Mouse (Mus musculus) retina, adult 2 months (tissue): ENCODE data around the gene Cdh16.
A peak's percentile ranks its signal among the peaks of the same experiment; 100 is the strongest.
"Not testable (repeated sequence)": the region's sequence is repeated elsewhere in the genome, so short reads cannot be mapped to it uniquely, and the experiment has no call there.

Source experiments
- DNase-seq: peaks from one replicate; pipeline ENCODE4 v3.0.0-alpha.2; 2012; ENCODE audit warnings: low read depth, low spot score

Cdh16 gene

DNA sequence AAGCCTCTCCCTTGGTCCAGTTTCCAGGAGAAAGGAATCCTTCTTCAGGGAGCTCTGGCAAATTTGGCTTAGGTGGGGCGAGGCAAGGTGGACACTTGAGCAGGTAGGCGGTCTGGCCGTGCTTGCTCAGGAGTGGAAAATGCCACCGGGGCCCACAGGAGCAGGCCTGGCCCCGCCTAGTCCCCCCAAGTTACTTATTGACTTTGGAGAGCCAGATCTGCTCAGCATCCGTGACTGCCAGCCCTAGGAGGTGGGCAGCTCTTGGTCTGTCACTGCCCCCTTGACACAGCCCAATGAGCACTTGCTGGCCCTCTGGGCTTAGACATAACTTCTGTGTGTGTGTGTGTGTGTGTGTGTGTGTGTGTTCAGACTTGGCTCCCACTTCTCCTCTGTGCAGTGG is at the start of gene Cdh16:
TSS of gene Cdh16 (minus strand) at position 236 of the 400 bp plus-strand sequence.
- no peak for DNase-seq

DNA sequence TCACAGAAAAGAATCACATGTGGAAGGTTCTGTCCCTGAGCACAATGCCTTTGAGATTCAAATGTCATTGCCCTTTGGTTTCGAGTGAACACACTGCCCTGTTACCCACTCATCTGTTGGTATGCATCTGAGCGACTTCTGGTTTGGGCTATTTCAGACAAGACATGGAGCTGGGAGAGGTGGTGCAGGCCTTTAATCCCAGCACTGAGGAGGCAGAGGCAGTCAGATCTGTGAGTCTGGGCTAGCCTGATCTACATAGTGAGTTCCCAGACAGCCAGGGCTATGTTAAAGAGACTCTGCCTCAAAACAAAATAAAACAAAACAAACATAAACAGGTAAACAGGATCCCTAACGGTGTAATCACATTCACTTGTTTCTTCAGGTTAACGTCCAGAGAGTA is 31.4 kb upstream of the Cdh16 start:
- no peak for DNase-seq

DNA sequence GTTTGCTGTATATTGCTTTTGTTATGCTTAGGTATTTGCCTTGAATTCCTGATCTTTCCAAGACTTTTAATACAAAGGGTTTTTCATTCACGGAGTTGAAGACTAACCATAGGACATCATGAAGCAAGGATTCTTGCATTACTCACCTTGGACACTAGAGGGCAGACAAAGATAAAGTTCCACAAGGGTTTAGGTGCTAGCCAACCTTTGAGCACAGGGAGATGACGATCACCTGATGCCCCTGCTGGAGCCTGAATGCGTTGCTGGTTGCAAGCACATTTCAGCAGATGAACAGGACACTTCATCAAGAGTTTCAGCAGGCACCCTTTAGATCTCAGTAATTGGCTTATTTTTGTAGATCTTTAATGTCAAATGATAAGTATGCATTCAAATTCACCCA is 30.8 kb upstream of the Cdh16 start:
- peak; percentile 74 for DNase-seq

DNA sequence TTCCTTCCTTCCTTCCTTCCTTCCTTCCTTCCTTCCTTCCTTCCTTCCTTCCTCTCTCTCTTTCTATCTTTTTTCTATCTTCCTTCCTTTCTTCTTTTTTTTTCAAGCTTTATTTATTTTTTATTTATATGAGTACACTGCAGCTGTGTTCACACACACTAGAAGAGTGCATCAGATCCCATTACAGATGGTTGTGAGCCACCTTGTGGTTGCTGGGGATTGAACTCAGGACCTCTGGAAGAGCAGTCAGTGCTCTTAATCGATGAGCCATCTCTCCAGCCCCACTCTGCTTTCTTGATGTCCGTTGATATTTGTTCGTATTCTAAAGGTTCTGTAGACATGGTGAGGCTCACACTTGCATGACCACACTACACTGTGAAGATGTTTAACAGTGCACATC is 20.0 kb upstream of the Cdh16 start:
- not testable (repeated sequence) for DNase-seq

DNA sequence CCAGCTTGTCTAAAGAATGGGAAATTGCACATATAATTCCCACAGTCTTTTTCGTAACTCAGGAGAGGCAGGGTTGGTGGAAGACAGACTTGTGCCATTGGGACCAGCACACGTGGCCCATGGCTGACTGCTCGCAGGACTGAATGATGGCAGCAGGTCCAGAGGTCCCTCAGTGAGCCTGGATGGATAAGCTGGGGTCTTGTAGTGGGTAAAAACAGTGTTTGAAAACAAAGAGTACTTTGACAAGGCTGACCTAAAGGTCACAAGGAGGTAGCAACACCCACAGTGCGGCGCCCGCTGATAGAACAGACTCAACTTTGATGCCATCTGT is 18.1 kb upstream of the Cdh16 start:
- DNase-seq = no peak

DNA sequence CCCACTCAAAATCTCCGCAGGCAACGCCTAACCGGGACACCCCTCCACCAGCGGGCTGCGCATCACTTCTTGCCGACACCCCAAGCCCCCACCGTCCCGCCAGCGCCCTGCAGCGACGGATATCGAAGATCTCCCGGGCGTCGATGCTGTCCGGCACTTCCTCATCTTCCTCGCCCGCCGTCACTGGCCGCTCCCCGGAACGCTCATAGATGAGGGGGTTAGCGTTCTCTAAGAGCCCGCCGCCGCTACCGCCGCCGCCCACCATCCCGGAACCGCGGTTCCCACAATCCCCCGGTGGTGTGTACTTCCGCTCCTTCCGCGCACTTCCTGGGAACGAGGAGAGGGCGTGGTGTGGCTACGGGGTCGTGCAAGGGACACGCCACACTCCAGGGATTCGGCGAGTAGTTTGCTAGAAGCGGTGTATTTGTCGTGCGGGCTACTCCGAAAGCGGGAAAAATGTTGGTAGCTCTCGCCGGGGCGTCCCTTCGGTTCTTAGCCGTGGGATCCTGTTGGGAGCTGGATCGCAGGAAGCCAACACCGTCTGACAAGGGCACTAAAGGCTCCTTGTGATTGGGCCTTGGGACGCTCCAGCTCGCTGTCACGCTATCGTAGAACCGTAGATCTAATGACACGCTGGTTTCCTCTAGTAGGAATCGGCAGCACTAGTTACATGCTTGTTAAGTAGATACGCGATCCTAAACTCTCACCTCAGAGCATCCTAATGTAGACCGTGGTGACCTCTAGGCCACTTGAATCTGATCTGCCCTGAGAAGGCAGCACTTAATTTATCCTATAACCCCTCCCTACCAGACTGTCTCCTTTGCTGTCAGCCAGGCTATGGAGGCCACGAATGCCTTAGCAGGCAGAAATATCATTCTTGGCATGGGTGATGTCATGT is 17.5 kb upstream of the Cdh16 start, which contains the start of gene Ciao2b:
TSS of gene Ciao2b (minus strand) at position 540 of the 898 bp plus-strand sequence.
- peak; percentile 73 for DNase-seq

DNA sequence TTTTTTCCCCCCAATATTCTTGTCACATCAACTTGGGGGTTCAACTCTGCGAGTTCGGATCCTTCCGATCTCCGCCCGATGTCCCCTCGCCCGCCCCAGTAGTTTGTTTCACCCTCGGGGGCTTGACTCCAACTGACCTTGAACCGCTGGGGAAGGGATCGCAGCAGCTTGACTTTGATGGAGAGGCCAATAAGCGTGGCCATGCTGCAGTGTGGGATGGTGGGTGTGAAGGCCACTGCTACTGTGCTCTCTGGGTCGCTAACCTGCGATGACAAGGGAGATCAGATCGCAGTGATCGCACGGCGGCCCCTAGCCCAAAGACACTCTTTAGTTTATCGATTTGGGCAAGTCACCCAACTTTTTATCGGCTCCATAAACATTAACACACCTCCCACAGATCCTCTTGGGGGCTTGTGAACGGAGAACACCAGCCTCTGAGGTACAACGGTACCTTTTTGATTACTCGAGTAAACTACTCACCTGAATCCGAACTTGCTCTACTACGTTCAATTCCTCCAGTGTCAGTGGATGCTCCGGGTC is 16.7 kb upstream of the Cdh16 start:
- DNase-seq = no peak

DNA sequence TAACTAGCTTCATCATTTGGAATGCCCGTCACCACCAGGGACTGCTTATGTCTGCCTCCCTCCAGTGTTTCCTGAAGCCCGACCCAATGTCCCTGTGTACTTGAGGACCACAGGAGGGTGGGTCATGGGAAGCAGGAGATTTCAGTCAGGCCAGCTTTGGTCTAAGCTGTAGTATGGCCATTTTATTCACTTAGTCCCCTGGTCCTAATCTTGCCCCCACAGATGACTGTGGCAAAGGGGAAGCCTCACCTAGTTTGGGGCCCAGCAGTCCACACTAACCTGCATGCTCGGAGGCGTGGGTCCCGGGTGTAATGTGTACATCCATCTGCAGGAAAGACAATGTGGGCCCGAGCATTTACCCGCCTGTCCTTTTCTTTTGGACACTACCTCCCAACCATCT is 16.0 kb upstream of the Cdh16 start:
- no peak for DNase-seq

DNA sequence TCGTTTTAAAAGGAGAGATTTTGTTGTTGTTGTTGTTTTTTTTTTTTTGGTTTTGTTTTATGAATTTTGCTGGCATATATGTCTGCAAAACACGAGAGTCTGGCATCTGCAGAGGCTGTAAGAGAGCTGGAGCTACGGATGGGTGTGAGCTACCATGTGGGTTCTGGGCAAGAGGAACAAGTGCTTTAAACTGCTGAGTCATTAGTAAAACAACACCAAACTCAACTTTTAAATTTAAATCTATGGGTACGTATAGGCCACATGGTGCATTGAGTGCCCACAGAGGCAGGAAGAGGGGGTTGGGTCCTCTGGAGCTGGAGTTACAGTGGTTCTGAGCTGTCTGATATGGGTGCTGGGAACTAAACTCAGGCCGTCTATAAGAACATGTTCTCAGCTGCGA is 13.8 kb upstream of the Cdh16 start:
- no peak for DNase-seq

DNA sequence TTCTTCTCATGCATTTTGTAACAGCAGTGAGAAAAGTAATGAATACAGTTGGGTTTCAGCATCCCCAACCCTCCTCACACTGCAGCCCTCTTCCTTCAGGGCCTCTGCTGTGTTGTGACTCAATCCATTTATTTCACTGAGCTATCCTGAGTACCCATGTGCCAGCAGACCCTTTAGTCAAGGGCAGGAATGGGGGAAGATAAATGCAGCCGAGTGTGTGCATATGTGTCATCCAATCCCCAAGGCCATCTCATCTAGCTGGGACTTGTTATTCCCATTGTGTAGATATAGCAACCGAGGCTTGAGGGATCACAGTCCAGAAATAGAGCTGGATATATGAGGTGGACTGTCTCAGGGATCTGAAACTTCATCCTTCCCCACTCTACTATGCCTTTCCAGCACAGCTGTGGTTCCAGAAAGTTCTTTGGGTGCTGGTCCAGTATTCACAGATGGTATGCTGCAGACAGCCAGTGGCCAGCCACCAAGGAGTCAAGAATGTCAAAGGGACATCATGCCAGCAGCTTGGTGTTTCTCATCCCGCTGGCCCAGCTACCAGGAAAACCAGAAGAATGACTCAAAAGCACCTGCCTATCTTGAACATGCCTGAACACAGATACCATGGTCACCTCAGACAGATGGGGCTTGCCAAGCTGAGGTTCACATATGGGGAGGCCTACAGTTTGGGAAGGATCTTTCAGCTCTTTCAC is 11.0 kb upstream of the Cdh16 start:
- no peak for DNase-seq

DNA sequence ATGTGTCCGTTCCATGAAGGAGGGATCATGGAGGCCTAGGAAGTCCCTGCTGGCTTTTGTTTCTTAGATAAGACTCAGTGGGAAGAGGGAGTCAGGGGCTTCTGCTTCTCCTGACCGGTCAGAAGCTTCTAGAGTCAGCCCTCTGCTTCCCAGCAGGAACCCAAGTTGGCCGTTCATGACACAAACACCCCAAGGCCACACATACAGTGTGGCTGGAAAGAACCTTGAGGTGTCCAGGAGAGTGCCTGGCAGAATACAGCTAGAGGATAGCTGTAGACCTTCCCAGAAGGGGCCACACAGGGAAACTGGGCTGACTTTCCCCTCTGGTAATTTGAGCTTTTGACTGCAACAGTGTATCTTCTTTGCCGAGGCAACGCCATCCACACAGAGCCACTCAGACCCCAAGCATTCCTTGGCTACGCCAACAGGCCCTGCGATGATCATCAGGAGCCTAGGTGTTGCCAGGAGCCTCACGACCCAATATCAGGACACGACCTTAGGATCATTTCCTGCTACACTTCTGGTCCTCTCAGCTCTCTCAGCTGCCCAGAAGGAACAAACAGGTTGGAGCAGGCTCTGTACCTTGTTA is 9.1 kb upstream of the Cdh16 start:
- DNase-seq = no peak

DNA sequence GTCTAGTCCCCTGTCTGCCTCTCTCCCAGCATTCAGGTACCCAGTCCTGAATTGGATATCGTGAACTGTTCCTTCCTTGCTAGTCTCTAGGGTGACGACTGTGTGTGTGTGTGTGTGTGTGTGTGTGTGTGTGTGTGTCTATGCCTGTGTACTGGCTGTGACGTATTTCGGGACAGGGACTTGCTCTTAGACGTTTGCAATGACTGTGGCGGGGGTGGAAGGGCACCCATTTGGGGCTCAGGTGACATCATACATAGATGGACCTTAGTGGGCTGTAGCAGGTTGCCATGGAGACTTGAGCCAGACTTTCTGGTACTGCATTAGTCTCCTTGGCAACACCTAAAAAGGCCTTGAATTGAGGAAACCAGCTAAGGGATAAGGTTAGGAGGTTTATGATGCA is 8.3 kb upstream of the Cdh16 start:
- DNase-seq = no peak

DNA sequence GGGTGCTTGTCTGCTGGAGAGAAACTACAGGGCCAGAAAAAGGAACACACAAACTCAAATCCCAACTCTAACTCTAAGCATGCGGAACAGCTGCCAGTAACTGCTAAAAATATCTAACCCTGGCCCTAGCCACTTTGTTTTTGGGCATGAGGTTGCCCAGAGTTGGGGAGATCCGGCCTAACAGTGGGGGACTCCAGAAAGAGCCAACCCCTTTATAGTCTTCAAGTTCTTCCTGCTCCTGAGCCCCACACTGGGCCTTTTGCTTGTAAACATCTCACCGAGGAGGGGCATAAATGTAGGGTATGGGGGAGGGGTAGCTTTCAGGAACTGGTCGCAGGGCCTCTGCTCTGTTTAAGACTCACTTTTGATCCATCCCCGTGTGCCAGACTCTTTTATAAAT is 7.8 kb upstream of the Cdh16 start:
- no peak for DNase-seq

DNA sequence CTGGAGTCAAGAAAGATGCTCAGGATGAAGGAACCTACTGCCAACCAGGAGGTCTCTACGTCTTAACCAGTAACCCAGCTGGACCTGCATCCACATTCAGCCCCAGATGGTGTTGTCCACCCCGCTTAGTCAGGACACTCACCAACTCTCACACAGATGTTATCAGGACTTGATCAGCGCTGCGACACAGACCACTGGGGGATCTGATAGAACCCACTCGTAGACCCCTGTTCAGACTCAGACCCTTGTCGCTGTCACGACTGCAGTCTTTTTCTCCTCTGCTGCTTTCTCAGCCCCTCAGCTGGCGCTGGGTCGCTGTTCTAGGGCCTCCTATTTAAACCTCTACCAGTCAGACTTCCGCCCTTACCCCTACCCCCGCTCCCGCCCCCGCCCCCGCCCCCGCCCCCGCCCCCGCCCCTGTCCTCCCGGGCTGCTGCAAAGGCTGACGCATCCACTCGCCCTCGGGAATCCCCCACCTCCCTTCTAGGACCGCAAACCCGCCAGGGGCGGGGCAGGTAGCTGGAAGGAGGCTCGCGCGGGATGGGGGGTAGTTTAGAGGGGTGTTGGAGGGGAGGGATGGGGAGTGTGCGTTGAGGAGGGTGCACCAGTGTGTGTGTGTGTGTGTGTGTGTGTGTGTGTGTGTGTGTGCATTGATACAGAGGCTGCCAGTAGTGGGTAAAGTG is 6.9 kb upstream of the Cdh16 start, which contains the start of gene Rrad:
TSS of gene Rrad (minus strand) at position 347 of the 683 bp plus-strand sequence.
- no peak for DNase-seq

DNA sequence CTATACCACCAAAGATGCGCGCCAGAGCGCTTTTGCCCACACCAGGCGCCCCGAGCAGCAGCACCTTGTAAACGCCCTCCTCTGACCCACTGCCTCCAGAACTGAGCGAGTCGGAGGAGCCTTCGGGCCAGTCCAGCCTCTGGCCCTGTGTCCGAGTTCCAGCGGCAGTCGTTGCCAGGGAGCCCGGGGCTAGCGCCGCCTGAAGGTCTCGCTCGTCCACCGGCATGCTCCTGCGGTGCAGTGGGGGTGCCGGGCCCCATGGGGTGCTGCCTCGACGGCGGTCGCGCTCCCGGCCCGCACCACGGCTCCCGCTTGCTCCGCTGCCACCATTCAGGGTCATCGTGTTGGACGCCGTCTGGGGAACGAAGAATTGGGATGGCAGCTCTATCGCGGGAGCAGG is 6.4 kb upstream of the Cdh16 start:
- no peak for DNase-seq

DNA sequence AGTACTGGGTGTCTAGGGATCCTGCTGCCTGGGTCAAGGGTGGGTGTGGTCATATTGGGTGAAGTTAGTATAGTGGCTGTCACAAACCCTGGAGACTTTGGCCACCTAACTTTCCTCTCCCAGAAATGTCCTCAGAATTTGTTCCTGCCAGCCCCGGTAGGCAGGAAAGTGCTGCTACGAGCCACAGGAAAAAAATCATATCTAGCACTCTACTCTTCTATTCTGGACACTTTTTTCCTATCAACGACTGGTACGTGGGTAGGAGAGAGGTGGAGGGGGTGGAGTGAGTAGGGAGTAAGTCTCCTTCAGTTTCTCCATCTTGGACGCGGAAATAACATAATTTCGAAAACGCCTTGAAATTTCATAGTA is 5.9 kb upstream of the Cdh16 start:
- no peak for DNase-seq

DNA sequence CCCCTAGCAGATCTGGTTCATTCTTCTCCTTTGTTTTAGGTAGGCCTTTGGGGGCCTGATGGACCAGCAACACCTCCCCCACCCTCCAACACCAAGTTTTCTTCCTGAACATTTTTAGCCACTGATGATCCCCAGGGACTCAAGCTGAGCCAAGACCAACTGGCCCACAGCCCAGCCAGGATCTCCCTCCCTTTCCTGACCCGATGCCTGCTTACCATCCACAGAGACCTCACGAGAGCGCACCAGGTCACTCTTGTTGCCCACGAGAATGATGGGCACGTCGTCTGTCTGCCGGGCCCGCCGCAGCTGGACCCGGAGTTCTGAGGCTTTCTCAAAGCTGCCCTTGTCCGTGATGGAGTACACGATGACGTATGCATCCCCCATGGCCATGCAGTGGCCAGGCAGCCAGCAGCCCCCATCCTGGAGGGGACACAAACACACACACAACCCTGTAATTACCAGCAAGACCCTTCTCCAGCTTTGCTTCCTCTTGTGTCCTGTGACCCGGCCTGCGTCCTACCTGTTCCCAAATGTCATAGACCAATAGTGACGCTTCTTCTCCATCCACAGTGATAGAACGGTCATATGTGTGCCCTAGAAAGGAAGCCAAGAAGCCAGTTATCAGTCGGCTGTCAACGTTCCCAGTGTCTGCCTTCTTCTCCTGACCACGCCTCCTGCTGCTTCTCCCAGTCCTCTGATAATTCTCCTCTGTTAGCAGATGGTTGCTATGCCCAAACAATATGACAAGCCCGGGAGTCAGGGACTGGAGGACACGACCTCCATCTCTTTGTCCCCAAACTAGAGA is 5.3 kb upstream of the Cdh16 start:
- no peak for DNase-seq

DNA sequence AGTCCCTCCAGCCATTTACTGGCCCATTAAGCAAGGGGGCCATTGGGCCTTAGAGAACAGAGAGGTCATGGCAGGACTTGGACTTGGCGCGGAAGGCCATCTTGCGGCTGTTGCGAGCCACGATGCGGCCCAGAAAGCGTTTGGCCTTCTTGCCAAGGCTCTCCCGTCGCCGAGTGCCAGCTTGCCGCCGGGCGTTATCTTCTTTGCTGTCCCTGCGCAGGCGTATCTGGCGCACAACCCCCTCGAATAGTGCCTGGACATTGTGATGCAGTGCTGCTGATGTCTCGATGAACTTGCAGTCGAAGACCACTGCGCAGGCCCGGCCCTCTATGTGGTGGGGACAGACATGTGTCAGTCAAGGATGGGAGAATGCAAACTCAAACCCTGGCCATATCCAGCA is 4.2 kb upstream of the Cdh16 start:
- no peak for DNase-seq

DNA sequence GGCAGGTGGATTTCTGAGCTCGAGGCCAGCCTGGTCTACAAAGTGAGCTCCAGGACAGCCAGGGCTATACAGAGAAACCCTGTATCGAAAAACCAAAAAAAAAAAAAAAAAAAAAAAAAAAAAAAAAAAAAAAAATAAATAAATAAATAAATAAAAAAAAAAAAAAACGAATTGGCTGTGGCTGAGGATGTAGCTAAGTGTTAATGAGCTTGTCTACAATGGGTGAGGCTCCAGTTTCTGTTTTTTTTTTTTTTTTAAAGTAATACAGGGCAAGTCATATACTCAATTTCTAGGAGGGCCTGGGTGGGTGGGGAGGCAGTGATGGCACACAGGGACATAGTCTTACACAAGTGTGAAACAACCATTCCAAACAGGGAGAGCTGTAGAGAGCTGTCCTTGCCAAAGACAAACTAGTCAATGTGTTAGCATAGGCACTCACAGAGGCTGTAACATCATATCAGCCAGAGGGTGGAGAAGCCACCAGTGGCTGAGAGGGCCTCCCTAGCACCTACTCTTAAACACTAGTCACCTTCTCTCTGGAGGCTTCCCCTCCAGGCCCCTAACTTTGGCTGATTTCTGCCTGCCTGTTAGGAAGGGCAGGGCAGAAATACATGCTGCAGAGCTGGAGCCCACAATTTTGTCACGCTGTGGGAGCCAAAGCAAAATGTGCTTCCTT is 3.0 kb upstream of the Cdh16 start:
- no peak for DNase-seq

DNA sequence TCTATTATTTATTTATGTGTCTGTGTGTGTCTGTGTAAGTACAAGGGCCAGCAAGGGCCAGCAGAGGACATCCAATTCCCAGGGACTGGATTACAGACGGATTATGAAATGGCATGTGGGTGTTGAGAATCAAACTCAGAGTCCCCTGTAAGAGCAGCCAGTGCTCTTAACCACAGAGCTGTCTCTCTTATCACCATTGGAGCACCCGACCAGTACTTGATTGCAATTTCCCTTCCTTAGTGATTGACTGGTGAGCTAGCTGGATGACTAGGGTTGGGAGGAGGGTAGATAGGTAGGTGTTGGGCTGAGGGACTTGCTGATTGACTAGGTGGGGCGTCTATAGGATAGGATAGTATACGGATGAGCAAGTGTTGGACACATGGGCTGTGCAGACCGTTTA is 3.4 kb downstream of the Cdh16 start:
- no peak for DNase-seq
